Mouse (Mus musculus): ENCODE data around the gene Unc79. TPM values are rescaled to one million over a fixed set of nuclear protein-coding genes. Genes with fewer than 3 reads are reported as not detected.

The Unc79 gene
- polyA plus RNA-seq (2015; fragmentation: Illumina TruSeq; extraction: RNeasy Lipid Tissue Mini Kit (QIAGEN cat#74804); ENCODE audit: insufficient read depth, low replicate concordance): 0.14 TPM

DNA sequence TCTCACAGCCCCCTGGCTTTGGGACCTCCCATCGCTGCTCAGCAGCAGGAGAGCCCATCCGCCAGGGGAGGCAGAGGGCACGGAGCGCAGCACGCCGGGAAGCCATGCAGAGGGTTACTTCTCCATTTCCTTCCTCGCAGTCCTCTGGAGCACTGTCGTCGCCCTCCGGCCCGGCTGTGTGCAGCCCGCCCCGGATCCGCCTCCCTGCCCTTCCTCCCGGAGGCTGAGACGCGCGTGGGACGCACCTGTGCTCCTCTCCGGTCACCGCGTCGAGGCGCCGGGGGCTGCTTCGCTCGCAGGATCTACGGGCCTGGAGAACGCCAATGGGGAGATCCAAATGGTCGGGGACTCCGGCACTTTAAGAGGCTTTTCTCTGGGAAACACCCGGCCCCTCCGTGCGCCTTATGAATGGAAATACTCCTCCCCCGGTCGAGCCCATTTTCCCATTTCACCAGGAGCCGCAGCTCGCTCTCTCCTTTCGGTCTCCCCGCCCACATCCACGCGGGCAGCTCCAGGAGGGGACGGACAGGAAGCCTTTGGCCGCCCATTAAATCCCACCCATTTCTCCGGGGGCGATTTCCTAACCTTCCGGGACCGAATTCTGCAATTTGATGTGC lies at the start of gene Unc79:
Gene Unc79 (plus strand): TSS at position 82 of the 617 bp plus-strand sequence.

DNA sequence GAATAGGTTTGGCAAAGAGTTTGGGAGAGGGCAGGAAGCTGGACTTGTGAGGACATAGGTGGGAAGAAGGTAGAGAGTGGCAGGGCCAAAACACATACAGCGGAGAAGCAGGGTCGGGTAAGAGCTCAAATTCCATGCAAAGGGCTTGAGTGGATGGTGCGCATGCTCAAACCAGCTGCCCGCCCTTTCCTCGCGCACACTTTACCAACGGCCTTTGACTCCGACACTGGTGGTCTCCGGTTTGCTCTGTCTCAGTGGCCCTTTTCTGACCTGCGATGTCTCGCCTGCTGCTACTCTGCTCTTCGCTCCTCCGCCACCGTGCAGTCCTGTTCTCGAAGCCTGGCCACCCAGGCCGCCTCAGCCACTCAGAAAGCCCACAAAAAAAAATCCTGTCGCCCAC lies 49.6 kb upstream of the Unc79 start, which contains the start of gene Cox8c:
Gene Cox8c (plus strand): TSS at position 226 of the 400 bp plus-strand sequence.

Other genes with a start within 250 kb of the Unc79 start
- 11.1 TPM for gene Itpk1, start 243.9 kb upstream of the Unc79 start, polyA plus RNA-seq (2015; fragmentation: Illumina TruSeq; extraction: RNeasy Lipid Tissue Mini Kit (QIAGEN cat#74804); ENCODE audit: insufficient read depth, low replicate concordance)
- gene Moap1, start 205.2 kb upstream of the Unc79 start, polyA plus RNA-seq (2015; fragmentation: Illumina TruSeq; extraction: RNeasy Lipid Tissue Mini Kit (QIAGEN cat#74804); ENCODE audit: insufficient read depth, low replicate concordance): 5.1 TPM
- 13.5 TPM for gene Tmem251, start 205.1 kb upstream of the Unc79 start, polyA plus RNA-seq (2015; fragmentation: Illumina TruSeq; extraction: RNeasy Lipid Tissue Mini Kit (QIAGEN cat#74804); ENCODE audit: insufficient read depth, low replicate concordance)
- gene Gm28051, start 191.1 kb upstream of the Unc79 start, polyA plus RNA-seq (2015; fragmentation: Illumina TruSeq; extraction: RNeasy Lipid Tissue Mini Kit (QIAGEN cat#74804); ENCODE audit: insufficient read depth, low replicate concordance): not detected
- 20.0 TPM for gene Gon7, start 191.1 kb upstream of the Unc79 start, polyA plus RNA-seq (2015; fragmentation: Illumina TruSeq; extraction: RNeasy Lipid Tissue Mini Kit (QIAGEN cat#74804); ENCODE audit: insufficient read depth, low replicate concordance)
- 33.0 TPM for gene Ubr7, start 190.9 kb upstream of the Unc79 start, polyA plus RNA-seq (2015; fragmentation: Illumina TruSeq; extraction: RNeasy Lipid Tissue Mini Kit (QIAGEN cat#74804); ENCODE audit: insufficient read depth, low replicate concordance)
- gene Gm20604, start 190.2 kb upstream of the Unc79 start, polyA plus RNA-seq (2015; fragmentation: Illumina TruSeq; extraction: RNeasy Lipid Tissue Mini Kit (QIAGEN cat#74804); ENCODE audit: insufficient read depth, low replicate concordance): 6.5 TPM
- 29.5 TPM for gene Btbd7, start 70.4 kb upstream of the Unc79 start, polyA plus RNA-seq (2015; fragmentation: Illumina TruSeq; extraction: RNeasy Lipid Tissue Mini Kit (QIAGEN cat#74804); ENCODE audit: insufficient read depth, low replicate concordance)
- gene Cox8c, start 49.5 kb upstream of the Unc79 start, polyA plus RNA-seq (2015; fragmentation: Illumina TruSeq; extraction: RNeasy Lipid Tissue Mini Kit (QIAGEN cat#74804); ENCODE audit: insufficient read depth, low replicate concordance): not detected